Mouse (Mus musculus) cerebellum, adult 18-20 months (tissue): ENCODE results near the gene Cd300lb.
"Not testable (repeated sequence)": the region's sequence is repeated elsewhere in the genome, so short reads cannot be mapped to it uniquely, and the experiment has no call there.

Source experiments
- DNase-seq, 2 experiments: peaks; one replicate each; pipeline ENCODE4 v3.0.0; 2021

Cd300lb gene

DNA sequence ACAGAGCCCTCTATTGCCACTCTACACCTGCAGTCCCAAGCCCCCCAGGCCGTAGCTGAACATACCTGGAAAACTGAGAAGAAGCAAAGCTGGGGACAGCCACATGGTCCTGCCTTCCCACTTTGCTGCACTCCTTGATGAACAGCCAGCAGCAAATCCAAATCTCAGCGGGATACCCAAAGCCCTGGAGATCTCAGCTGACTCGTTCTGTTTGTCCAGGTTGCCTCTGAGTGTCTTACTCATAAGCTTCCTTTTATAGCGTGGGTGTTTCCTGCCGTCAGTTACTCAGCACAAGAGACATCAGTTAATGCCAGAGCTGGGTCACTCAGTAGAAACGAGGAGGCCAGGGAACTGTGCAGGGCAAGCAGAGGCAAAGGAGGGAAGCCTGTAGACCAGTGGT, at the start of gene Cd300lb:
Cd300lb (minus strand) TSS at position 243 of the 400 bp plus-strand sequence.
- peak; percentile 43 to 45 for DNase-seq

DNA sequence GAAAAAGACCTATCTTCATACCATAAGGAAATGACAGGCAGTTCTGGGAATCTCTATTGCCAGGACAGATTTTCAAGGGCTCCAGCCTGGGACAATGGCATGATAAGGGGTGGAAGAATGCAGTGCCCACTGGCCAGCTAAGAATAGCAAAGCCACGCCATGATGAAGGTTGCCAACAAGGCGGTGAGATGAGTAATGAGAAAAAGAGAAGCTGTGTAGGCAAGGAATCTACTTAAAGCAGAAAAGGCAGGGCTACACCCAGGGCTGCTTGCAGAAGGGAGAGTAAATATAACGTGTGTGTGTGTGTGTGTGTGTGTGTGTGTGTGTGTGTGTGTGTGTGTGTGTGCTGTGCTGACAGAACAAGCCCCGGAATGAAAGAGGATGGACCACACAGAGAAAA, 47.7 kb upstream of the Cd300lb start:
- no peak for DNase-seq

DNA sequence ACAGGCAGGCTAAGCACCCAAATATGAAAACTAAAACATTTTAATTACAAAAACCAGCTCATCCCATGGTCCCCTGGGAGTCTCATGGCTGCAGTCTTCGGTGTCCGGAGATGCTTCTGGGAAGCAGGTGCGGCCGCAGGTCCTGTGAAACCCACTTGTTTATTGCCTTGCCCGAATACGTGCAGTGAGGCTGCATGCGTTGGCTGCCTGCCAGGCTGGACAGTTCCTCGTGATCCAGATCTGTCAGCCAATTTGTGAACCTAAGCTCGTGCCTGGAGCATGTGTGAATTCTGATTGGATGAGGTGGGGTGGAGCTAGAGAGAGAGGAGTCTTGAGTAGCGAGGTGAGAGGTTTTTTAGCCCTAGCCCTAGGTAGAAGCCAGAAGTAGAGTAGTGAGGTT, 38.5 kb upstream of the Cd300lb start:
- peak in 1 of 2 experiments; percentile 18 for DNase-seq

DNA sequence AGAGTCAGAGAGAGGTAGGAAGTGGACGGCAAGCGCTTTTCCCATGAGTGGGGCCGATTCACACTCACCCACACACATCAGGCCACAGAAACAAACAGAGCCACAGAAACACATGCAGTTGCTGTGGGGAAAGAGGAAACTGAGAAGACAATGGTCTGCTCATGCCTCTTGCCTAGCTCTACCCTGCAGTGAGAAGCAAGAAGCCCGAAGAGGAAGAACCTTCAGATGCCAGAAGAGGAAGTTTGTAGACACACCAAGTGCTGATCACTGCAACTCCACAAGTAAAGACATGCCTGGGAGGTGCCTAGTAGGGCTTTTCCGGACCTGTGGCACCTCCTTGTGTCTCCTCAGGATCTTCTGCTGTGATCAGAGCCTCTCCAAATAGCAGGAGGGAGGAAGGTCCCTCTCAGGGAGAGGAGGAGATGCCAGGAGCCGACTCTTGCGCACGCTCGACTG, 34.6 kb upstream of the Cd300lb start, which contains the start of gene Cd300c:
Cd300c (minus strand) TSS at position 406 of the 456 bp plus-strand sequence.
- no peak for DNase-seq

DNA sequence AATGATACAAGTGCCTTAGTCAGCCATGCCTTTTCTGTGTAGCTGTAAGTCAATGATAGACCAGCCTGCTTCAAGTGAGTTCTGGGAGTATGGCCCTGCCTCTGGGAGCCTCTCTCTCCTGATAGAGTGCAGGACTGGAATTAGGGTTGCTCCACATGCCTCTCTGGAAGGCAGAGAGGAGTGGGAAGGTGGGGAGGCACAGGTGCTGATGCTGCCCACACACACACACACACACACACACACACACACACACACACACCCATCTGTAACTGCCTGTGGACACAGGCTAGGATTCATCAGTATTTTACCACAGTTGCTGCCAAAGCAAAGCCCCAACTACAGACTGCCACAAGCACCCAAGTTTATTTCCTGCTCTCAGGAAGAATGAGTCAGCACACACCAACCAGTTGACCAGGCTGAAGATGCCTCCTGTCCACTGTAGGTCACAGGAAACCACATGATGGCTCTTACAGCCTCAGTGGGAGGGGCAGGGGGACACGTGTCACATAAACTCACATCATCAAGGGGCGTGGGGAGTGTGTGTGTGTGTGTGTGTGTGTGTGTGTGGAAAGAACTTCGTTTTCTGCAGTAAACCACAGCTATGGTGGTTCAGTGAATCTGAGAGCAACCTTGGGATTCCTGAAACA, 31.1 kb upstream of the Cd300lb start:
- no peak for DNase-seq

DNA sequence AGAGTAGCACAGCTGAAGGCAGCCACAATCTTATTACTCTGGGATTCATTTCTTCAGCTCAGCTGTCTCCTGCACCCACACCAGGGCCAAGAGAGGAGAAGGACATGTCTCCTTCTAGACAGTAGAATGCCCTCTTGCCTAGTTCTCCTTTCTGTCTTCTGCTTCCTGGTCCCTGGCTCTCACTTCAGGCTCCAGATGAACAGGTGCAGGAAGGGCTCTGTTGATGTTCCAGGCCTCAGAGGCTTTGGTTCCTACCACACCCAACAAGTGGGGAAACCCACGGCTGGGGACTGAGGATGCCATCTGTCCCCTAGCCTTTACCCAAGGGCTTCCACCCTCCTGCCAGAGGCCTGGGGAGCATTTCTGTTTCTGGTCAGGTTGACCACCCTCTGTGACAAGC, 26.2 kb upstream of the Cd300lb start:
- DNase-seq = peak in 1 of 2 experiments; percentile 15

DNA sequence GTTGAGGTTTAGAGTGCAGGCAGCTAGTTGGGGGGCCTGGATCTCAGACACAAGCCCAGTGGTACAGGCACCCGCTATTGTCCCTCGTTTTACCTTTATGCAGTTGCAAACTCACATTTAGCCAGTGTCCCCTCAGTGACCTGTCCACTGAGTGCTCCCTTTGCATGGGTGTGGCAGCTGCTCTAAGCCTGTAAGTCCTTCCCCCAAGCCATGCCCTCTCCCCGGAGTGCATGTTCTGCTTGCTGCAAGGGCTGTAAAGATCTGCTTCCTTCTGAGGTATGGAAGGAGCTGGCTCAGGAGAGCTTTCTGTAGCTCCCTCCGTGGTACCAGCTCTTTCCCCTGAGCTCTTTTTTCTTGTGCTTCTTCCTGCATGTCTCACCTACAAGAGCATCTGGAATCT, 595 bp downstream of the Cd300lb start:
- DNase-seq = no peak

DNA sequence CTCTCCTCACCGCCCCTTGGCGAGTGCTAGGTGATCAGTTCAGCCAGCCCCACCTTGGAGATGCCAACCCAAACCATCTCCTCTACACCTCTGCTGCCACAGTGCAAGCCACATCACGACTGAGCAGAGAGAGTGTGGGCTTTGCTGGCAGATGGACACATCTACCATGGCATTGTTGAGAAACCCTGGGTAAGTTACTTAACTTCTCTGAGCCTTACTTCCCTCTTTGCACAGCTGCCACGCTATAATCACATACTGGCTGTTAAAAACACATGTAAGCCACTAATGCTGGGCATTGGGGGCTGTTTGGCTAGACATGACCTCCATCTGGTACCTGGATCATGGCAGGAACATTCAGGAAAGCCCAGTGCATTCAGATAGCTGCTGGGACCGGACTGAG, 3.1 kb downstream of the Cd300lb start:
- DNase-seq = no peak

DNA sequence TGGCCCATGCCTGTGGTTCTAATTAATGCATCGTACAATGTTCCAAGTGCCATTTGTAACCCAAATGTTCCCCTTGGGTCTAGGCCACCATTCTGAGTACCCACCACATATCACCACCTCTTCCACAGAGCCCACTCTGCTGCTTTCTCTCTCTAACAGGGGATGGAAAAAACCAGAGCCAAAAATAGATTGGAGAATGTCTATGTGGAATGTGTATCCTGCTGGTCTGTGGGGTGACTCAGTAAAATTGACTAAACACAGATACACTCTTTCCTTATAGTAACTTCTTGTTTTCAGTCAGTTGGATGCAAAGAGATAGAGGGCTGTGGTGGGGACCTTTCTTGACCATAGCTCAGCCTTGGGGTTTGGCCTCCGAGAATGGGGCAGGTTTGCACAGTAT, 4.6 kb downstream of the Cd300lb start:
- no peak for DNase-seq

DNA sequence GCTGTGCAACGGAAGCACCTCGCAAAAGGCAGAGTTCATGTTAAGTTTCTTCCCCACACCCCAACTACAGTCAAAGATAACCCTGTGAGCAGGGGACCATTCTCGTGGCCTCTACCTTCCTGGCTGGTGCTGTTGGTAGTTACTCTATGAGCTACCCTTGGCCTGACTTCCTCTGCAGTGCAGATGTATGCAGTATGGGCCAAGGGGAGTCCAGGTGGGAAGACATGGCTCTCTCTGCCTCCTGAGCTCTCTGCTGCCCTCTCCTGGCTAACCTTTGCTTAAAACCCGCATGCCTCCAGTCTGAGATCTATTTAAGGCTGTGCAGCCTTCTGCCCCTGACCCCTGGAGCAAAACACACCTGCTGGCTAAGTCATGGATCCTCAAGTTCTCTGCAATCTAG, 10.2 kb downstream of the Cd300lb start:
- DNase-seq = peak in 1 of 2 experiments; percentile 24

DNA sequence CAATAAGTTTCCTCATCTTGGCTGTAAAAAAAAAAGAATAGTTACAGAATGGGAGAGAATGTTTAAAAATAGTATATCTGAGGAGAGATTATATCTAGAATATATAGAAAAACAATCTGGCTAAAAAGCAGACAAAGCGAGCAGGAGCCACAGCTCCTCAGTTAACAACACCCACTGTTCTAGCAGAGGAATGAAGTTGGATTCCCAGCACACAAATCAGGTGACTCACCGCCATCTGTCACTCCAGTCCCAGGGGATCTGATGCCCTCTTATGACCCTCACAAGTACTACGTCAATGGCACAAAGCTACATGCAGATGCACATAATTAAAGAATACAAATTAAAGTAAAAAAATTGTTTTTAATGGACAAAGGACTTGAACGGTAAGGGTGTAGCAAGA, 11.7 kb downstream of the Cd300lb start:
- DNase-seq = peak; percentile 79 to 80

DNA sequence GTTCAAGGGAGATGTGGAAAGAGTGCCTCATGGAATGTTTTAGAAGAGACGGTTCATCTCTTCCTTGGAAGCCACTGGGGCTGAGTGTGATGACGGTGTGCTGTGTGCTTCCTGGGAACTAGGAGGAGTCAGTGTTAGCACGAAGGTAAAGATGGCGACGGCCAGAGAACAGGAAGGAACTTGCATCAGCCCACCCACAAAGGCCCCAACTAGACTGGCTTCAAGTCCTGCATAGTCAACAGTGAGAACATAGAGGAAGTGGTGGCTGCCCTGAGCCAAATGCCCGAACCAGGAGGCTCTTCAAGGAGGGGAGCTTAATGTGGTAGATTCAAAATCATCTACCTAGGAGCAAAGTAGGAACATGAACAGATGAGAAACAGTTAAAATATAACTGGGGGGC, 17.1 kb downstream of the Cd300lb start:
- DNase-seq = no peak

DNA sequence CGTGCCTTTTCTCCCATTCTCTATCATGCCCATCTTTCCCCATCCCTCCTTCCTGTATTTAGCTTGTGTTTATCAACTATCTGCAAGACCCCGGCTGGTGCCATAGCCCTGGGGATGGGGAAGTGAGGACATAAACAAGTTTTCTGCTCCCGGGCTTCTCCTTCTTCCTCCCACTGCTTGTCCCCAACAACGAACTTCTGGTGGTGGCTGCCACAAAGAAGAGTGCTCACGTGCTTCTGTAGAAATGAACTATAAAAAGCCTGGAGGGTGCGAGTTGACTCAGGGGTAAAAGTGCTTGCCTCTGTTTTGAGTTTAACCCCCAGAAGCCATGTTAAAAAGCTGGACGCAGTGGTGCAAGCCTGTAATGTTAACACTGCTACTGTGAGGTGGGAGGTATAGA, 19.2 kb downstream of the Cd300lb start:
- DNase-seq = no peak

DNA sequence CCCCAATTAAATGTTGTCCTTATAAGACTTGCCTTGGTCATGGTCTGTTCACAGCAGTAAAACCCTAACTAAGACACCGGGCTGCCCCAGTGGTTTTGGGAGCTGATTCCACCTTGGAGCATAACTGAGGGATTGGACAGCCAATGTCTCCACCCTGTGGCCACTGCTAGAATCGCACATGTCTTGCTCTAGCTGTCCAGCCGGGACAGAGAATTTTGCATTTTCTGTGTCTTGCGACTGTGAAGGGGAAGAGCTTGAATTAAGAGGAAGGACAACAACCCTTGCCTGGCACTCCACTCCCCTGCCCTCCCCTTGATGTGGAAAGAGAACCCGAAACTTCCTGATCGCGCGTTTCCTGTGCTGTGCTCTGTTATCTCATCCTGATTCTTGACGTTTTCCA, 21.3 kb downstream of the Cd300lb start:
- DNase-seq = peak; percentile 88 to 91

DNA sequence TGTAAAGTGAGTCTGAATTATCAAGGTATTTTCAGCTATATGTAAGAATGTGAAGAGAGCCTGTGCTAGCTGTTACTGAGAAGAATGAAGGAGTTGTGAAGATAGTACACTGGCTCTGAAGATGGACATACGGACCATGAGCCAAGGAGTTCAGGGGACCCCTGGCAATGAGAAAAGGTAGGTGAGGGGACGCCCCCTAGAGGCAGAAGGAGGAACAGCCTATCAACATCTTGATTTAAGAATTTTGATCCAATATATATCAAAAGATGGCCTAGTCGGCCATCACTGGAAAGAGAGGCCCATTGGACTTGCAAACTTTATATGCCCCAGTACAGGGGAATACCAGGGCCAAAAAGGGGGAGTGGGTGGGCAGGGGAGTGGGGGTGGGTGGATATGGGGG, 24.6 kb downstream of the Cd300lb start:
- DNase-seq = not testable (repeated sequence)

DNA sequence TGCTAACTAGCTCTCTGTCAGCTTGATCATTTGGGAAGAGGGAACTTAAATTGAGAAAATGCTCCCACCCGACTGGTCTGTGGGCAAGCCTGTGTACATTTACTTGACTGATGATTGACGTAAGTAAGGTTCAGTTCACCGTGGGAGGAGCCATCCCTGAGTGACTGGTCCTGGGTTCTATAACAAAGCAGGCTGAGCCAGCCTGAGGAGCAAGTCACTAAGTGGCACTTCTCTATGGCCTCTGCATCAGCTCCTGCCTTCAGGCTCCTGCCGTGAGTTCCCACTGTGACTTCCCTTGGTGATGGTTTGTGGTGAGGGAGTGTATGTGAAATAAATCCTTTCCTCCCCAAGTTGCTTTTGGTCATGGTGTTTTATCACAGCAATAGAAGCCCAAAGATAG, 26.1 kb downstream of the Cd300lb start:
- DNase-seq = no peak

DNA sequence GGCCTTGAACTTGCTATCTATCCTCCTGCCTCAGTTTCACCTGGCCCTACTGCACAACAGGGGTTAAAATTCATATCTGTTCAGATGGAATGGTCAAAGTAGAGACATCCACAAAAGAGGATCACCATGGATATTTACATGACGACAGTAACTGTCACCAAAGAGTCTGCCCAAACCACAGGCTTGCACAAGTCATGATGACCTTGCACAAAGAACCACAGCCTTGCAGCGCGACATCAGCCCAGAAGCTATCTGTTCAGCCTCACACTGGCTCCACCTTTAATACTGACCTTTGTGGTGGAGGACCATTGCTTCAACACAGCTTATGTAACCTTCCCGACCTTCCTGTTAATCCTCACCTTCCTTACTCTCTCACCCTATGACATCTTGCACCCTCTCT, 26.6 kb downstream of the Cd300lb start:
- no peak for DNase-seq

DNA sequence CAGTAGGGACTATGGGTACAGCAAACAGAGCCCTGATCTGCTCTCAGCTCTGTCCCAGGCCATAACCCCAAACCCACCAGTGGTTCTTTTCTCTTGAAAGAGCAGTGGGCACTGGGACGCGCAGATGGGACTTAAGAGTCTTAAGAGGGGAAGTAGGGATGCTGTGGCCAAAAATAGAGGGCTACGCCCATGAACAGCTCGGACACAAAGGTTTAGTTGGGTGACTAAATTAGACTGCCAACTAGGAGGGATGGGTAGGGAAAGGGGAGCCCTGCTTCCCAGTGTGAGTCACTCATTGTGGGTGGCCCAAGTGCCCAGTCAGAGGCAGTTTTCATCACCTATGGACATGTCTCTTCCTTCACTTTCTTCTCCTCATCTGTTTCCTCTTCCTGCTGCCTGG, 31.0 kb downstream of the Cd300lb start:
- DNase-seq = no peak

DNA sequence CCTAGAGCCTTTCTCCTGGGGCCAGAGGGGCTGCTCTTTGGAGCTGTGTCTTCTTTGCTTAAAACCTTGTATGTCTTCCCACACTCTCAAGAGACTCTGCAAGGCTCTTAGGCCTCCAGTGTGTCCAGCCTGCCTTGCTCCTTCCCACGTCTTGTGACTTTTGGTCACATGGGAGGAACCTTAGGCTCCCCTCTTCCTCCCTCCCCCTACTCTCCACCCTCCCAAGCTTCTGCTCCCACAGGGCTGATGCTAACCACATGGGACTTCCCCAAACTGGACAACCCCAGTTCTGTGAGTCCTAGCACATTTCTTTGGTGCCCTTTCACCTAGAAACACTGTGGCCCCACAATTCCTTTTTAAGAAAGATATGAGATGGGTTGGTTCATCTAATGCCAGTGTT, 36.2 kb downstream of the Cd300lb start:
- no peak for DNase-seq

DNA sequence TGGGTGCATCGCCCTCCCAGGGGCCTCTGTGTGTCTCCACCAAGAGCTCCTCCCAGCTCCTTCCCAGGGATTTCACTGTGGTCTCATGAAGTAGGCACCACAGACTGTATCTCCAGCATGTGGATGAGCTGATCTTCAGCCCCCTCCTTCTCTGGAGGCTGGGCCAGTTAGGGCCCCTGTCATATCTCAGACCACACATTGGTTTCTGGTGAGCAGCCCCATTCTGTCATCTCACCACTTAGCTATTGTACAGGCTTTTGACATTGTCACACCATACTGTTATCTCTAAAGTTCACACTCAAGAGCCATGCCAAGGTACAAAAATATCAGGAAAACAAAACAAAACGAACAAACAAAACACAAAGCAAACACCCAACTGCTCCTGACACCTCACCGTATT, 38.1 kb downstream of the Cd300lb start:
- DNase-seq = no peak

DNA sequence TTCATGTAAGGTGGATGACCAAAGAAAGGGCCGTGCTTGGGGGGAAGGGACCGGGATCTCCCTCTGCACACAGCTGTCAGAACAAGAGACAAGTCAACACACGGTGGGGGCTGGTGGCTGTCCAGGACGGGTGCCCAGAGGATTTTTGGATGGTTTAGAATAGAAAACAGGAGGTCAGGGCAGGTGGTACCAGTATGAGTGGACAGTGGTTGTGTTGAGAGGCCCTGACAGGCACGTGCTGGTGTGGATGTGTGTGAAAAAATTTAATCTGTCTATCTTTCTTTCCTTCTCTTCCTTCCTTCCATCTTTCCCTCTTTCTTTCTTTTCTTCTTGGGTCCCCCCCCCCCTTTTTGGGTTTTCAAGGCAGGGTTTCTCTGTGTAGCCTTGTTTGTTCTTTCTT, 43.6 kb downstream of the Cd300lb start:
- DNase-seq = no peak

DNA sequence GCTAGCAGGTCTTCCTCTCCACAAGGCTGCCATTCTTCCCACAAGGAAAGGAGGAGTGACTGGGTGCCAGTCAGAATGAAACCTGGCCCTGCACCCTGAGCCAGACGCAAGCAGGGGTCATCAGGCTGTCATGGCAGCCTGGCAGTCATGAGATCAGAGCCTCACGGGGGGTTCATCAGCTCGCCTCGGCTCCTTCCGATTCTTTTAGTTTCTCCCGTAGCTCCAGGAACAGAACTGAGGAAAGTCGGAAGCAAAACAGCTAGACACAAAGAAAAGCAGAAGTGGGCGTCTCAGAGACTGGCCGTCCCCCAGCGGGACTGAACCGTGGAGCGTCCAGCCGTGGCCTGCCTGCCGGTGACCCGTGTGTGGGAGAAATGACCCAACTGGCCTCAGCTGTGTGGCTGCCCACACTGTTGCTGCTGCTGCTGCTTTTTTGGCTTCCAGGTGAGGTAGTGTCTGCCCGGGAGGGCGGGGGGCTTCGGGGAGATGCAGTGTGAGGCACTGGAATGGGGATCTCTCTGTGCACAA, 44.1 kb downstream of the Cd300lb start, which contains the start of gene Cd300a:
Cd300a (plus strand) TSS at position 51 of the 528 bp plus-strand sequence.
- DNase-seq = no peak

DNA sequence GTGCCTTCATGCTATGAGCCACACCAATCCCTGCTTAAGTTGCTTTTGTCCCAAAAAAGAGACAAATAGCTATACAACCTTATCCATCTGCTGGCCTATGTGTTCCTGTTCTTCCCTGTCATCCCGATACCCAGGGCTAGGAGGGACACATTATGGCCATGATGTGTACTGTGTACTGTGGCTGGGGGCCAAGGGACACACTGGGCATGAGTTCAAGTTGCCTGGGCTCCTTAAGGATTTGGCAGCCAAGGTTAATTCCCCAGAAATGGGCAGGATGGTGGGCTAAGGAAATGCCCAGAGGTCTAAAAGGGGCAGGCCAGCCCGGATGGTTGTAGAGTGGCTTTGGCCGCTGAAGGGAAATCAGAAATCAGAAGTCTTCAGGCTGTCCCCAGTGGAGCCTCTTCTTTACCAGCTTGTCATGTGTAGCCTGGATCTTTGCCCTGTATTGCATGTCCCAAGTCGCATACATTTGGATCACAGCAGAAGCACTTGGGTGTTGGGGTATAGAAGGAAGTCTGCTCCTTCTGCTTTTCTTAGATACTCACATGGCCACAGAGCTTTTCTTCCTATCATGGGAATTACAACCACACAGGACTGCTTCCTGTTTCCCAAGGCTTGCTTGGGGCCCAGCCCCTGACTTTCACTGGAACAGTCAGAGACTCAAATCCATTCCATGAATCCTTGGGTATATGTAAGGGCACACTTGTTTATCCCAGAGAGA, 49.6 kb downstream of the Cd300lb start:
- peak; percentile 67 for DNase-seq

DNA sequence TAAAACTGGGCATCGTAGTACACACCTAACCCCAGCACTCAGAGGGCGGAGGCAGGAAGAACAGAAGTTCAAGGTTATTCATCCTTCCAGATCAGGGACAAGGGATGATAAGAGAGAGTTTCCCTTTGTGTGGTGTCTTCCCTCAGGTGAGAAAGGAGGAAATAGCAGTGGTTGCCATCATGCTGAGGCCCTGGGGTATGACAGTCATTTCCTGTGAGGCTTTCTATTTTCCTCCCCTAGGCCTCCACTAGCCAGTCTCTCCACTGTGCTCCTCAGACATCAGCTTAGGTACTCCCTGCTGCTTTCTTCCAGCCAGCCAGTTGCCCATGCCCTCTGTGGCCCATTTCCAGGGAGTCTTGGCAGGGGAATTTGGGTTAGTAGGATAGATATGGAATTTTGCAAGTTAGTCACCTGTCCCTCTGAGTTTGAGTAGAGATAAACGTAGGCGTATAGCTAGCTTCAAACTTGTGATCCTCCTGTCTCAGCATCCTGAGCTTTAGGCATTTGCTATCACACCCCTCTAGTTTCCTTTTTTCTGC, 50.9 kb downstream of the Cd300lb start:
- DNase-seq = peak; percentile 51 to 56
